Mouse (Mus musculus): ENCODE data around the gene Glipr2.

Glipr2 gene

DNA sequence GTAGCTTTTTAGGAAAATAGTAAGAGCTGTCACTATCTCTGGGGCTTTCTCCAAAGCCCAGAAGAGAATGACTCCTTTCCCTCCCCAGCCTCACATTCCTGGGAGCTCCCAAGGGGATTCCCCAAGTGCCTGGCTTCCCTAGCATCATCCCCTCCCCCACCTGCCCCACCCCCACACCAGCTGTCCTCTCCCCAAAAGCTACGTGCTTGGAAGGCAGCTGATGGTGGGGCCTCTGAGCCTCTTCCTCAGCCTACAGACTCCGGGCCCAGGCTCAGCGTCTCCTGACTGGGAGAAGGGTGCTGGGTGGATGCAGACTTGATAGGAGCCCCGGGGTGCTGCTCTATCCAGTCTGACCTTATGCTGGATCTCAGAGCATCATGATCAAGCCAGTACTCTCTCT is 12.2 kb downstream of the Glipr2 start:
- in situ Hi-C loops (cut with MboI, MseI), result loop anchor here (25.0 kb wide), 1 partner anchor 932 kb away; the partner anchor contains the start of genes Fam214b, Pigo and Stoml2

DNA sequence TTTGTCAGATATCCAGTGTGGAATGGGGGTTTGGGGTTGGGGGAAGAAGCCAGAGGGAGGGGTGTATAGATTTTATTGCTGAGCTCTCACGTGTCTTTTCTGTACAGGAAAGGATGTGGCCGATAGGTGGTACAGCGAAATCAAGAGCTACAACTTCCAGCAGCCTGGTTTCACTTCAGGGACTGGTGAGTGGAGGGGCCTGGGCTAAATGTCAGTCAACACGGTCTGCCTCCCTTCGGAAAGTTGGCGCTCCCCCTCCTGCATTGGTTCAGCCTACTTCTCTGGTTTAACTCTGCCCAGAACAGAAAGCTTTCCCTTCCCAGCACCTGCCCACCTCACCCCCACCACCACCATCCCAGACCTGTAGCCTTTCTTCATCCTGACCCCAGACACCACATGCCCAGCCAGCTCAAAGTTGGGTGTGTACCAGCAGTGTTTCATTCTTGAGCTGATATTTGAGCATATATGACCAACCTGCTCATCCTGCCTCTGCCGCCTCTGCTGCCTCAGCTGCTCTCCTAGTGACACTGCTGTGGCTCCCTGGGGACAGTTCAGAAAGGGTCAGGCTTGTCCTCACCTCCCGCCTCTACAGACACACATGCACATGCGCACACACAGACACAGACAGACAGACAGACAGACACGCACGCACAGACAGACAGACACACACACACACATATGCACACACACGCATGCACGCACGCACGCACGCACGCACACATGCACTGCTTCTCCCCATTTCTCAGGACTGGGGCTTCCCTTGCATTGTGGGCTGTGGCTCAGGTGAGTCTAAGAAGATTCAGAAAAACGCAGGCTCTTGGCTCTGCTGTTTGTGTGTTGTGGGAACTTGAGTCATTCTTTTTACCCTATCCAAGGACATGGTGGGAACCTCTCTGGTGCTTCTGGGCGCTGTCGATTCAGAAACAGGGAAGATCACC is 13.5 kb downstream of the Glipr2 start:
- in situ Hi-C loops (cut with MboI, MseI), result loop anchor here (25.0 kb wide), 1 partner anchor 933 kb away; the partner anchor contains the start of genes Fam214b, Pigo and Stoml2

DNA sequence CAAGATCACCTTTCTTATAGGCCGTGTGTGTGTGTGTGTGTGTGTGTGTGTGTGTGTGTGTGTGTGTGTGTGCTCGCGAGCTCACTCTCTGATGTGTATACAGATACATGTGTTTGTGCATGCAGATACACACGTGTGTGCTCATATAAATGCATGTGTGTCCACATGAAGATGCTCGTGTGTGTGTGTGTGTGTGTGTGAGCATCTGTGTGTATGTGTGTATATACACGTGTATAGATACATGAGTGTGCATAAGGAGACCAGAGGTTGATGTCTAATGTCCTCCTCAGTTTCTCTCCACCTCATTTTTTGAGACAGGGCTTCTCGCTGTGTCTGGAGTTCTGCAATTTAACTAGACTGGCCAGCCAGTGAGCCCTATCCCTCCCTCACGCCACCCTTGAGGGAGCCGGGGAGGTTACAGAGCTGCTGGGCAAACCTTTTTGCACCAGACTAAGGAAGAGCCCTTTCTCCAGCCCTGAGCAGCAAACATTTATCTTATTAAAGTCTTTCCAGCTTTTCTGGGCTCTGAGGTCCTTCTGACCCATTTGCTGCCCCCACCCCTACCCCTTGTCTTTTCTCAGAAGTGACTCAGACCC is 14.4 kb downstream of the Glipr2 start:
- in situ Hi-C loops (cut with MboI, MseI), result loop anchor here (25.0 kb wide), 1 partner anchor 934 kb away; the partner anchor contains the start of genes Fam214b, Pigo and Stoml2

DNA sequence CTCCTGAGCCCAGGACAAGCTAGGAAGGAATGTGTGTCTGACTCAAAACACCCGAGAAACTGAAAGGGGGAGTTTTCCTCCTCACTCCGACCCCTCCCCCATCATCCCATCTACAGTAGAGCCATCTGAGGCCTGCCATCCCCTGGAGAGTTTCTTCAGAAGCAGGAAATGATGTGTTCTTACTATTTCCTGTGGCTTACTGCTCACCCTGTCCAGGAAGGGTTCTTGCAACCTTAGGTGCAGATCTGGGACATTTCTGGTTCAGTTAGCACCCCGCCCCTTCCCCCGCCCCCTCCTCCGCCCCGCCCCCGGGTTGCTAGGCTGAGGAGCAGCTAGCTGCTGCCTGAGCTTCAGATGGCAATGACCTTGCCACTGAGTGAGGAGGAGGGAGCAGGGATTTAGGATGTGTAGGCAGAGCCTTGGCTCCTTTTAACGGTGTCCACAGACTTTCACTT is 15.0 kb downstream of the Glipr2 start:
- in situ Hi-C loops (cut with MboI, MseI), result loop anchor here (25.0 kb wide), 1 partner anchor 935 kb away; the partner anchor contains the start of genes Fam214b, Pigo and Stoml2

DNA sequence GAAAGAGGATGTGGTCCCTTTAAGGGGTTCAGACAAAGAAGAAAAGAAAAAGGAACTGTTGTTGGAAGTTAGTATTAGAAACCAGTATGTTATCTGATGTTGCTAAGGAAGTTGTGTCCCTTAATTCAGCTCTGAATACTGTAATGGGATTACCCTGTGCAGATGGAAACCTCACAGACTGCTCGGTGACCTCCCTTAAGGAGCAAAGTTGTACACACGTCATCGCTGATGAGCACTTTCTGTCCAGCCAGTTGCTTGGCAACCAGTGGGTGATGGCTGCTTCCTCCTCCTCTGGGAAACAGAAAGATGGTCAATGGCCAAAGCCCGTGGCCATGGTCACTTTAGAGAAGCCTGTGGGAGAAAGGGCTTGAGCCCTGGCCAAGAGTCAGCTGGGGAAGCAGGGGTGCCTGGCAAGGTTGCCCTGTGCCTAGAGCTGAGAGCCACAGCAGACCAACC is 16.4 kb downstream of the Glipr2 start:
- in situ Hi-C loops (cut with MboI, MseI), result loop anchor here (25.0 kb wide), 1 partner anchor 936 kb away; the partner anchor contains the start of genes Fam214b, Pigo and Stoml2

DNA sequence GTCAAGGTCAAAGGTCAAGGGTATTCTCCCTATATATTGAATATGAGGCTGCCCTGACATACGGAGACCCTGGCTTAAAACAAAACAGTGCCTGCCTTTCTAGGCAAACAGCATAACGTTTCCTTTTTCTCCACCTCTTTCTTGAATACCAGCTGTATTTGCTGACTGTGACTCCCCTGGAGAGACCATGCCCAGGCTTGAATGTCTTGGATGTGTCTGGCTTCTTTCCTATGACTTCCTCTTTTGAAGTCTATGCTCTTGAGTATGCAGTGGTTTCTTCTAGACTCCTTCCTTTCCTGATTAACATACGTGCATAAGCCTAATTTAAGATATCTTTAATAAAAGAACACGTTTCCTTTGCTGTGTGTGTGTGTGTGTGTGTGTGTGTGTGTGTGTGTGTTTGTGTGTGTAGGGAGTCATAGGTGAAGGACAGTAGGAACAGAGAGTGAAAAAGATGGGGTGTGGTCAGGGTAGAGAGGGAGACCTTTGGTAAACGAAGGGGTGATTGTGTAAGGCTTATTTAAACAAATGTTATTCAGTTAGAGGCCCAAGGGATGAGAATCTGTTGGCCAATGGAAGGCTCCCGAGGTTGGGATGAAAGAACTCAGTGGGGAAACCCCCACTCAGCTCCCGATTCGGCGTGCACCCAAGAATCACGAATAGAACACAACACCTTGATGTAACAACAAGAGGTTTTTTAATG is 17.9 kb downstream of the Glipr2 start:
- in situ Hi-C loops (cut with MboI, MseI), result loop anchor here (25.0 kb wide), 1 partner anchor 938 kb away; the partner anchor contains the start of genes Fam214b, Pigo and Stoml2

DNA sequence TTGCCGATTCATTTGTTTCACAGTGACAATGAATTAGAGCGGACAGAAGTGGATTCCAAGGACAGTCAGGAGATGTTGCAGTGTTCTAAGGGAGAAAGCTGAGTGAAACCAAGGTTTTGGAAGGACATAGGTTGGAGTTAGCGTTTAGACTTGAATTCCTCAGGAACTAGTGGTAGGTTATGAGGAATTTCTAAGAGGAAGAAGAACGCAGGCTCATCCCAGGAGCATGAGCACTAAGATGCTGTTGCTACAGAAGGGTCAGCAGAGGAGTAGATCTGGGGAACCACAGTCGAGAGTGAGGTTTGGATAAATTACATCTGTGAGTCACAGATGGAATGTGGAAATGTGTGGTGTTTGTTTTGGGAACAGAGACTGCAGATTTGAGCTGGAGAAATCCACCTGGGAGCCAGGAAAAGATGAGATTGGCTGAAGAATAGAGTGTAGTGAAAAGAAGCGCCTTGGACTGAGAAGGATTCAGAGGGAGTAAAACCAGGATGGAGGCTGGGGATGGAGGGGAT is 19.1 kb downstream of the Glipr2 start:
- in situ Hi-C loops (cut with MboI, MseI), result no loop called here

DNA sequence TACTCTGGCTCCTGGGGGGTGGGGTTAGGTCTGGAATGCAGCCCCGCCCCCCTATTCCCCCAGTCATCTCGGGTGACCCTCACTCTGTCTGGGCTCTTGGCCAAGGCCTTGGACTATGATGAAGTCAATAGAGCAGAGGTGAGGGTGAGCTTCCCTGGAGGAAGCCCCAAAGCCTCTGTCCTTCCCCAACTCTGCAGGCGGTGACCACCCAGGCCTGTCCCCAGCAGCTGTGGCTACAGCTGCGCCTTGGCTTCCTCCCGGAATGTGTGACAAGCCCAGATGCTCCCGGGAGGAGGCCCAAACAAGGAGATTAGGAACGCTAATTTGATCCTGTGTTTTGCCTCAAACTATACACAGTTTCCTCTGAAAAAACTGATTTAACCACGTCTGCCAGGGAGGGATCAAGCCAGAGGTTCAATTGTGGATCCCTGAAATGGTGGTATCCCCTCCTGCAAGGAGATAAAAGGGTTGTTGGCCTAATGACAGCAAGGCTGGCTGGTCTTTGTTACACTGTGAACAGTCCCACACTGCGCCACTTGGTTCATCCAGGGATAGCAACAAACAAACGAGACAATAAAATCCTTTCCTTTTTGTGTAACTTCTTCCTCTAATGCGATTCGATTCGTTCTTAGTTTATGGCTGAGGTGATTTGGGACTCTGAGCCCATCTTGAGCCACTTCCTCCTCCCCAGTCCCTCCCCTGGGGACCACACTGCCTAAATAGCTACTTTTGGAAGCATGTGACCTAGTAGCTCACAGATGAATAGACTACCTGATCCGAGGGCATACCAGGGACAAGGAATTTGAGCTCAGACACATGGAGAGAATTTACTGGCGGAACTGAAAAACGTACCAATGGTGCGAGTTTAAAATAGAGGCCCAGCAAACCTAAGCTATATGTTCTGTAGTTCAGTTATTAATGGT is 21.6 kb downstream of the Glipr2 start:
- in situ Hi-C loops (cut with MboI, MseI), result no loop called here

DNA sequence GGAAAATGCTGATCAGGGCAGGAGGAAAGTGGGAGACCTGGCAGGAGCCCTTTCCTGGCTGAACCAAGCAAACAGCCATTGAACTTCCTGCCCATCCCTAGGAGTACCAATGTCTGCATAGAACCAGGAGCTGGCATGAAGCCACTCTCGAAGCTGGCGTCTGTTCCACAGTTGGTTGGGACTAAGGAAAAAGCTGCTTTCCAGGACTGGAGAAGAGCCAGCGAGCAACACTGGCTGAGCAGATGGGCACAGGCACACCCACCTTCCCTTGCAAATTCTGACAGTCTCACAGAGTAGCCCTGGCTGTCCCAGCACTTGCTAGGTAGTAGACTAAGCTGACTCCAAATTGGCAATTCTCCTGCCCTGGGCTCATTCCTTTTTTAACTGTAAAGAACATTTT is 22.5 kb downstream of the Glipr2 start:
- in situ Hi-C loops (cut with MboI, MseI), result loop anchor here (5.0 kb wide), 1 partner anchor 52 kb away; no protein-coding TSS in a partner anchor

DNA sequence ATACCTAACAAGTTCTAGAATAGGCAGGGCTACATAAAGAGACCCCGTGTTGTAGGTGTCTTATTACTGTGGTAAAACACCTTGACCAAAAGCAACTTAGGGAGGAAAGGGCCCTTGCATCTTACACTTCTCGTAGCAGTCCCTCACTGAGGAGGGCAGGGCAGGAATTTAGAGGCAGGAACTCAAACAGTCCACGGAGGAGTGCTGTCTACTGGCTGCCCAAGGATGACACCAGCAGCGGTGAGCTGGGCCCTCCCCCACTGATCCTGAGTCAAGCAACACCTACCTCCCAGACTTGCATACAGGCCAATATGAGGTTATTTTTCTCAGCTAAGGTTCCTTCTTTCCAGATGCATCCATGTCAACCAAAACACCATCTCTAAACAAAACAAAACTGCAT is 23.0 kb downstream of the Glipr2 start:
- in situ Hi-C loops (cut with MboI, MseI), result loop anchor here (5.0 kb wide), 1 partner anchor 53 kb away; no protein-coding TSS in a partner anchor

DNA sequence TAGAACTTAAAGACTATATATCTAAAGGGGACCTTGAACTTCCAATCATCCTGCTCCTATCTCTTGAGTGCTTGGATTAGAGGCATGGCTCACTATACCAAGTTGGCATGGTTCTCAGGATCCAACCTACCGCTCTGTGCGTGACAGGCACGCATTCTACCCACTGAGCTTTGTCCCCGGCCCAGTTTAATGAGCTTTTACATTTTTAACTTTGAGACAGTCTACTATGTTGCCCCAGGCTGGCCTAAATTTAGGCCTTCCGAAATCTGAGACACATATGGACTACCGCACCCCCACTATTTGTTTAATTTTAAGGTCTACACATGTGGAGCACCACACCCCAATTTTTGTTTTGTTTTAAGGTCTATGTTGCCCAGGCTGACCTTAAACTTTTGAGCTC is 23.6 kb downstream of the Glipr2 start:
- in situ Hi-C loops (cut with MboI, MseI), result loop anchor here (5.0 kb wide), 1 partner anchor 54 kb away; no protein-coding TSS in a partner anchor

DNA sequence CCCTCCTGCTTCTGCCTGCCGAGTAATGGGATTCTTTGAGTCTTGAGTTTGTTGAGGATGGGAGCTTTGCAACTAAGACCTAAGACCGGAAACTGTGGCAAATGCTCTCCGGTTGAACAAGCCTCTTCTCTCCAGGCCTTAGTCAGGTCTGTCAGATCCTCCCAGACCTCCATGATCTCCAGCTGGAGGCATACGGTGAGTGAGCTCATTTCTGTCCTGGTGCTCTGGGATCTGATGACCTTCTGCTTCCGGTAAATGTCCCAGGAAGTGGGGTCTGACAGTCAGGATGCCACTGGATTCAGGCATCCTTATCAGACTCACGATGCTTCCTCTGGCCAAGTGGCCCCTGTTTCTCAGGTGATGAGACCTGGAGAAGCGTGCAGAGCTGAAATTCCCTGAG is 24.1 kb downstream of the Glipr2 start:
- in situ Hi-C loops (cut with MboI, MseI), result loop anchor here (5.0 kb wide), 1 partner anchor 54 kb away; no protein-coding TSS in a partner anchor

DNA sequence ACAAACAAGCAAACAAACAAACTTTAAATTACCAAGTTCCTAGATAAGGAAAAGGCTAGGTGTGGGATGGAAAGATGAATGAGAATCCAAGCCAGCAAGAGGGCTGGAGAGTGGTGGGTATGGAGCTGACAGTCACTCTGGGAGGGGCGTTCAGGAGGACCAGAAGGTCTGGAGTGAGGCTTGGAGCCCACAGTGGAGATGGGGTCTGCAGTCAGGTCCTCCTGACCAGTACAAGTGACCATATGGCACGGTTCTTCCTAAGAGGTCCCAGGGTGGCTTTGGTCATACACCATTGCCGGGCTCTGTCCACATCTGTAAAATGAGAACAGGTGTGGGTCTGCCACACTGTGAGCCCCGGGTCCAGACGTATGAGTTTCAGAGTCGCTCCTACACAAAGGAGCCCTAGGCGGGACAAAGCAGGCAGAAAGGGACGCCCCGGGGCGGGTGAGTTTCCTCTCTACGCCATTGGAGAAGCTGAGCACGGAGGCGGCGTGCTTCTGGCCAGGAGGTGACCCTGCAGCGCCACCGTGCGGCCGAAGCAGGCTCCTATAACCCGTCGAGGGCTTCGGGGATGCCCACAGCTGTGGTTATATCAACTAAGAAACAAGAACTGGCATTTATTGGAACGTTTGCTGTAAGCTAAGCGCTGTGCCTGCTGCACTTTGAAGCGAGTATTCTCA is 25.0 kb downstream of the Glipr2 start:
- in situ Hi-C loops (cut with MboI, MseI), result loop anchor here (5.0 kb wide), 1 partner anchor 55 kb away; no protein-coding TSS in a partner anchor

DNA sequence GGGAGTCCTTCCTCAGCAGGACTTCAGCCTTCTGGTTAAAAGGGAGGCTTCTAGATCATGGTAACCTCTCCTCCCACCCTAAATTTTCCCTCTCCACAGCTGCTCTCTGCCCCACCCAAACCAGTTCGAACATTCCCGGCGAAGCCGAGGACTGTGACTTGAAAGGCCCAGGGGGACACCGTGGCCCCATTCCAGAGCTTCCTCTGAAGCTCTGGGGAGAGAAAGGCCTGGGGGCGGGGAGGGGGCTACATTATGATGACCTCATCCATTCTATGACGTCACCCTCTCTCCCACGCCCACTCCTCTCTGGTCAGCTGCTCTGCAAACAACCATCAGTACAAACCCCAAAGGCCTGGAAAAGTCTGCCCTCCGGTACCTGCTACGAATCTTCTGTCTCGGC is 26.0 kb downstream of the Glipr2 start, which contains the start of gene Ccin:
TSS of gene Ccin (plus strand) at position 303 of the 400 bp plus-strand sequence.
- in situ Hi-C loops (cut with MboI, MseI), result loop anchor here (5.0 kb wide), 1 partner anchor 56 kb away; no protein-coding TSS in a partner anchor

DNA sequence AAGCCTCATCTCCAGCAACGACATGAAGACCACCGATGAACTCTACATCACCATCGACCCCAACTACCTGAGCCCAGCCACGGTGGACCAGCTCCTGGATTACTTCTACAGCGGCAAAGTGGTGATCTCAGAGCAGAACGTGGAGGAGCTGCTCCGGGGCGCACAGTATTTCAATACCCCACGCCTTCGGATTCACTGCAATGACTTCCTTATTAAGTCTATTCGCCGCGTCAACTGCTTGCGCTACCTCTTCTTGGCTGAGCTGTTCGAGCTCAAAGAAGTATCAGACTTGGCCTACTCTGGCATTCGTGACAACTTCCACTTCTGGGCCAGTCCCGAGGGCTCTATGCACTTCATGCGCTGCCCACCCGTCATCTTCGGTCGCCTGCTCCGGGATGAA is 26.6 kb downstream of the Glipr2 start:
- in situ Hi-C loops (cut with MboI, MseI), result loop anchor here (5.0 kb wide), 1 partner anchor 56 kb away; no protein-coding TSS in a partner anchor

DNA sequence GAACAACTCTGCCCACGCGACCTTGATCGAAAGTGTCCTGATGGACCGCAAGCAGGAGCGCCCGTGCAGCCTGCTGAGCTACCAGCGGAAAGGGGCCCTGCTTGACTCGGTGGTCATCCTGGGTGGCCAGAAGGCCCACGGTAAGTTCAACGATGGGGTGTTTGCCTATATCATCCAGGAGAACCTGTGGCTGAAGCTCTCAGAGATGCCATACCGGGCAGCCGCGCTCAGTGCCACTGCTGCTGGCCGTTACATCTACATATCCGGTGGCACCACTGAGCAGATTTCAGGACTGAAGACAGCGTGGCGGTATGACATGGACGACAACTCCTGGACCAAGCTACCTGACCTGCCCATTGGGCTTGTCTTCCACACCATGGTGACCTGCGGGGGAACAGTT is 27.1 kb downstream of the Glipr2 start:
- in situ Hi-C loops (cut with MboI, MseI), result loop anchor here (5.0 kb wide), 1 partner anchor 57 kb away; no protein-coding TSS in a partner anchor

DNA sequence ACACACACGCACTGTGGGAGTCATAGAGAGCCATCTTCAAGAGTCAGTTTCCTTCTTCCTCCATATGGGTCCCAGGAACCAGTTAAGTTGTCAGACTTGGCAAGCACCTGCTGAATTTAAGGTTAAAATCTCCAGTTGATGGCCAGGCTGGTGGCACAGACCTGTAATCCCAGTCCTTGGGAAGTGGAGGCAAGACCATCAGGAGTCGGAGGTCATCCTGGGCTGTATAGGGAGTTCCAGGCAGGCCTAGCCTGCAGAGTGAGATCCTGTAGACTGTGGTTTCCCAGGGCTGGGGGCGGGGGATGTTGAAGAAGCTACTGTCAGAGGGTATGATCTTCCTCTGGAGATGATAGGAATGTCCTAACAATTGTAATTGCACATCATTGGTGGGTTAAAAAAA is 31.8 kb downstream of the Glipr2 start:
- in situ Hi-C loops (cut with MboI, MseI), result no loop called here

DNA sequence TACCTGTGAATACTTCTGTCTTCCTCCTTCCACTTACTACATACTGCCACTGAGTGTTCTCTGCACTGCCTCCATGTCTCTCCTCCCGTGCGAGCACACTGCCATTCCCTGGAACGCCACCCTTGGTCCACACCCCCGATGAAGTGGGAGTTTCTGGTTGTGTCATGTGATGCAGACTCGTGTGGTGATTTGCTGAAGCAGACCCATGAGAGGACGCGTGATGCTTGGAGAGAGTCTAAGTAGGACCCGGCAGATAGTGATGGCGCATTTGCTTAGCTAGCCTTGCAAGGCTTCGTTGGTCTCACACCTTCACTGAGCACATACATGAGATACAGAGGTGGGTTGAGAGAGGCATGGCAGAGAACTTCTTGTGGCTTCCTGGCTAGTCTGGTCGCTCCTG is 35.9 kb downstream of the Glipr2 start:
- in situ Hi-C loops (cut with MboI, MseI), result no loop called here

DNA sequence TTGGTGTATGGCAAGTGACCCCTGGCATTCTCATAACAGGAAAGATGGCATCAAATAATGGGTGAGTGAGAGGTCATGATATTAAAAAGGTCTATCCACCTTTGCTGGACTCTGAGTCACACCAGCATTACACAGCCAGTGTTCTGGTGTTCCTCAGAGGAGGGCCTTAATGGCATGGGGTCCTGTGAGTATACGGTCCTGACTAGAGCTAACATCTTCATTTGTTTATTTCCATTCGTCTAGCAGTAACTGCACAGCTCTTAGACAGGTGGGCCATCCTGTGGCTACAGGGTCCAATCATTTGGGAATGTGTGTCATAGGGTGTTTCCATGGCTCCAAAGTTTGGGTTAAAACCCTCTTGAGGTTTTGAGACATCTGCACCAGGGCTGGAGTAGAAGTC is 37.1 kb downstream of the Glipr2 start:
- in situ Hi-C loops (cut with MboI, MseI), result no loop called here
